Mouse (Mus musculus): ENCODE measurements around the gene Mfrp. TPM values are rescaled to one million over a fixed set of nuclear protein-coding genes. Genes with fewer than 3 reads are reported as not detected.

Gene Mfrp
- 0.14 and 0.30 TPM in 2 replicates for polyA plus RNA-seq (2016; fragmentation: Nextera tagmentation; extraction: Ambion mirVana)

GRCm38 (mm10) chr9:44101490-44101889, at the start of gene Mfrp:
Gene Mfrp, plus strand, starts transcription at chr9:44101729.
- Histone ChIP-seq H3K4me3 (no peak within 1 kb of the TSS), H3K27ac (no peak within 1 kb of the TSS), H3K9me3 (no peaks in the 10 kb centered on the region), H3K4me1 (replicated peaks) (peaks cover 29% of the 10 kb centered on the region), H3K36me3 (peaks cover 44% of the 10 kb centered on the region), H3K27me3 (ENCODE audit: insufficient read depth, poor library complexity, severe bottlenecking) (no peaks in the 10 kb centered on the region)
- 61% methylated on average over 9 of the region's 9 CpGs for WGBS
- DNase-seq (ENCODE audit: low spot score), result no peak

- WGBS, result 64% methylated on average over 3 of the region's 3 CpGs
- H3K36me3 ChIP-seq, result no peaks in the 10 kb centered on the region
These were observed 48.7 kb upstream of the Mfrp start for GRCm38 (mm10) chr9:44052855-44053254.

GRCm38 (mm10) chr9:44053936-44054335, 47.6 kb upstream of the Mfrp start:
- no peak overlapping the region for H3K27ac ChIP-seq
- no peaks in the 10 kb centered on the region for H3K27me3 ChIP-seq (ENCODE audit: insufficient read depth, poor library complexity, severe bottlenecking)
- H3K4me3 ChIP-seq, result no peak overlapping the region
- H3K36me3 ChIP-seq, result no peaks in the 10 kb centered on the region
- WGBS, result 71% methylated on average over 1 of the region's 1 CpGs
- 0 out of 2 replicates have a peak, but pooled peaks cover 2% of the 10 kb centered on the region for H3K9me3 ChIP-seq
- DNase-seq (ENCODE audit: low spot score), result no peak
- H3K4me1 ChIP-seq (replicated peaks), result no peaks in the 10 kb centered on the region

More at GRCm38 (mm10) chr9:44052855-44053254, 48.7 kb upstream of the Mfrp start:
- H3K27me3 ChIP-seq (ENCODE audit: insufficient read depth, poor library complexity, severe bottlenecking), result no peaks in the 10 kb centered on the region
- no peak for DNase-seq (ENCODE audit: low spot score)
- H3K4me1 ChIP-seq (replicated peaks), result no peaks in the 10 kb centered on the region
- H3K27ac ChIP-seq, result no peak overlapping the region
- 0 out of 2 replicates have a peak, but pooled peaks cover 2% of the 10 kb centered on the region for H3K9me3 ChIP-seq
- H3K4me3 ChIP-seq, result no peak overlapping the region

- DNase-seq (ENCODE audit: low spot score), result no peak
- Histone ChIP-seq H3K4me1 (replicated peaks) (no peaks in the 10 kb centered on the region), H3K9me3 (0 out of 2 replicates have a peak, but pooled peaks cover 2% of the 10 kb centered on the region), H3K4me3 (no peak overlapping the region), H3K27me3 (ENCODE audit: insufficient read depth, poor library complexity, severe bottlenecking) (peaks cover 3% of the 10 kb centered on the region; the same call in 1 of the 2 replicates), H3K36me3 (no peaks in the 10 kb centered on the region), H3K27ac (no peak overlapping the region)
- 88% methylated on average over 6 of the region's 6 CpGs for WGBS
These were observed 42.9 kb upstream of the Mfrp start for GRCm38 (mm10) chr9:44058606-44059005.

GRCm38 (mm10) chr9:44065177-44065576, 36.4 kb upstream of the Mfrp start:
- DNase-seq (ENCODE audit: low spot score), result no peak

GRCm38 (mm10) chr9:44066785-44067225, 34.7 kb upstream of the Mfrp start, which contains the start of gene Usp2:
Gene Usp2, plus strand, starts transcription at chr9:44067021.
- peak within 1 kb of the TSS; percentile 76 for H3K27ac ChIP-seq
- H3K36me3 ChIP-seq, result no peaks in the 10 kb centered on the region
- peaks cover 32% of the 10 kb centered on the region for H3K27me3 ChIP-seq (ENCODE audit: insufficient read depth, poor library complexity, severe bottlenecking)
- DNase-seq (ENCODE audit: low spot score), result peak; percentile 99
- peak within 1 kb of the TSS; percentile 56 for H3K4me3 ChIP-seq
- under 1% methylated on average over 38 of the region's 38 CpGs for WGBS
- peaks cover 42% of the 10 kb centered on the region for H3K4me1 ChIP-seq (replicated peaks)
- no peaks in the 10 kb centered on the region for H3K9me3 ChIP-seq

More at GRCm38 (mm10) chr9:44065177-44065576, 36.4 kb upstream of the Mfrp start:
- Histone ChIP-seq H3K36me3 (no peaks in the 10 kb centered on the region), H3K27me3 (ENCODE audit: insufficient read depth, poor library complexity, severe bottlenecking) (peaks cover 27% of the 10 kb centered on the region), H3K4me1 (replicated peaks) (peaks cover 26% of the 10 kb centered on the region), H3K27ac (no peak overlapping the region), H3K9me3 (no peaks in the 10 kb centered on the region), H3K4me3 (no peak overlapping the region)
- 38% methylated on average over 1 of the region's 1 CpGs for WGBS

GRCm38 (mm10) chr9:44067241-44067959, 34.1 kb upstream of the Mfrp start:
- Histone ChIP-seq H3K4me1 (replicated peaks) (peaks cover 48% of the 10 kb centered on the region), H3K4me3 (peak overlapping the region; percentile 56), H3K9me3 (no peaks in the 10 kb centered on the region), H3K36me3 (no peaks in the 10 kb centered on the region), H3K27me3 (ENCODE audit: insufficient read depth, poor library complexity, severe bottlenecking) (peaks cover 32% of the 10 kb centered on the region), H3K27ac (peak overlapping the region; percentile 76)
- no peak for DNase-seq (ENCODE audit: low spot score)
- 7% methylated on average over 15 of the region's 15 CpGs for WGBS

- H3K4me3 ChIP-seq, result 0 out of 2 replicates have a peak overlapping the region, but pooled peaks have one; percentile 5
- H3K4me1 ChIP-seq (replicated peaks), result peaks cover 54% of the 10 kb centered on the region
- no peaks in the 10 kb centered on the region for H3K9me3 ChIP-seq
- peaks cover 32% of the 10 kb centered on the region for H3K27me3 ChIP-seq (ENCODE audit: insufficient read depth, poor library complexity, severe bottlenecking)
- H3K27ac ChIP-seq, result no peak overlapping the region
- DNase-seq (ENCODE audit: low spot score), result no peak
- H3K36me3 ChIP-seq, result no peaks in the 10 kb centered on the region
- 82% methylated on average over 6 of the region's 6 CpGs for WGBS
These were observed 33.6 kb upstream of the Mfrp start for GRCm38 (mm10) chr9:44067960-44068330.

DNA sequence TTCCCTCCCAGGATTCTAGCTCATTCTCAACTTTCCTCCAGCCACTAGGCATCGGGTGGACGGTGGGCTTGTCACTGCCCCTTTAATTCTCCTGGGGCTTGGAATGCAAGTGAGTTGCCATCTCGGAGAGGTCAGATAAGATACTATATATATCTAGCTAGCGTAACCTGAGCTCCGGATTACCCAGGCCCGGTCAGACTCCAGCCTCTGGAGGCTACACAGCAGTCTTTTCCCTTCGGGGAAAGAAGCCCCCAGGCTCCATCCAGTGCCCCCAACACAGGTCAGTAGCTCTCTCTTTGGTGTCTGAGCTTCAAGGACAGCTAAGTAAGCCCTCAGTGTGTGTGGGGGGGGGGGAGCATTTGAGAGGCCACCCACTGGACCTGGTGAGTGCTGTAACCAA, 32.3 kb upstream of the Mfrp start:
- Histone ChIP-seq H3K4me3 (no peak overlapping the region), H3K4me1 (replicated peaks) (peaks cover 66% of the 10 kb centered on the region), H3K27me3 (ENCODE audit: insufficient read depth, poor library complexity, severe bottlenecking) (peaks cover 31% of the 10 kb centered on the region), H3K36me3 (no peaks in the 10 kb centered on the region), H3K27ac (peak overlapping the region; percentile 56; the same call in 1 of the 2 replicates), H3K9me3 (no peaks in the 10 kb centered on the region)
- no peak for DNase-seq (ENCODE audit: low spot score)
- 34% methylated on average over 7 of the region's 7 CpGs for WGBS

- Histone ChIP-seq H3K27ac (peak overlapping the region; percentile 80), H3K27me3 (ENCODE audit: insufficient read depth, poor library complexity, severe bottlenecking) (peaks cover 38% of the 10 kb centered on the region), H3K9me3 (no peaks in the 10 kb centered on the region), H3K4me1 (replicated peaks) (peaks cover 75% of the 10 kb centered on the region), H3K36me3 (no peaks in the 10 kb centered on the region), H3K4me3 (no peak overlapping the region)
- WGBS, result 68% methylated on average over 14 of the region's 14 CpGs
- no peak for DNase-seq (ENCODE audit: low spot score)
These were observed 31.3 kb upstream of the Mfrp start for GRCm38 (mm10) chr9:44070113-44070843.

- Histone ChIP-seq H3K27me3 (ENCODE audit: insufficient read depth, poor library complexity, severe bottlenecking) (peaks cover 43% of the 10 kb centered on the region), H3K4me1 (replicated peaks) (peaks cover 81% of the 10 kb centered on the region), H3K9me3 (no peaks in the 10 kb centered on the region), H3K36me3 (0 out of 2 replicates have a peak, but pooled peaks cover 2% of the 10 kb centered on the region), H3K27ac (peak overlapping the region; percentile 80), H3K4me3 (no peak overlapping the region)
- no peak for DNase-seq (ENCODE audit: low spot score)
- 44% methylated on average over 8 of the region's 8 CpGs for WGBS
These were observed 30.7 kb upstream of the Mfrp start for GRCm38 (mm10) chr9:44070844-44071231.

DNA sequence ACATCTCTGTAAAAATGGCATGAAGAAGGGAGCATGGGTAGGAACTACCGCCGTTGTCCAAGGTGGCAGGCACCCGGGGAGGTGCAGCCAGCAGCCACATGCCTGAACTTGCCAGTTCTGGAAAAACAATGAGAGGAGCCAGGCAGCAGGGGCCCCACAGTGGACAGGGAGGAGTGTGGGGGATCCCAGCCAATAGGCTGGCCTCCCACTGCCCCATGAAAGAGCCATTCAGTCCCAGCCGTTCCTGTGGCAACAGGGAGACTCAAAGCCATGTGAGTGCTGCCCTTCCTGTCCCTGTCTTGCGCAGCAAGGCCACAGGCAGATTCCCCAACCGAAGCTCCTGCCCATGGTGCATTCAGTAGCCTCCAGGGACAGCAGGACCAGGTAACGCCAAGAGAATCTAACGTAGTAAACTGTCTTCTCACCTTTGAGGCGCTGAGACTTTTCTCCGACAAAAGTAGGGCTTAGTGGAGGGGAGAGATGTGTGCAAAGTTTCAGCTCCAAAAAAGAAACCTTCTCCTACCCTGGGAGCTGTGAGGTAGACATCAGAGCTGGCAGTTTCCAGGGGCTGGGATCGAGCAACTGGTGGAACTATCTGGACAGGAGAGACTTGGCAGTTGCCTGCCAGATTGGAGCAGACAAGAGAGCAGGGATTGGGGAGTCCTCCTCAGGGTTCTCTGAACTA, 29.5 kb upstream of the Mfrp start:
- peaks cover 52% of the 10 kb centered on the region for H3K27me3 ChIP-seq (ENCODE audit: insufficient read depth, poor library complexity, severe bottlenecking)
- peak overlapping the region; percentile 88 for H3K27ac ChIP-seq
- peak; percentile 82 for DNase-seq (ENCODE audit: low spot score)
- no peaks in the 10 kb centered on the region for H3K9me3 ChIP-seq
- WGBS, result 17% methylated on average over 11 of the region's 11 CpGs
- peaks cover 87% of the 10 kb centered on the region for H3K4me1 ChIP-seq (replicated peaks)
- 0 out of 2 replicates have a peak, but pooled peaks cover 7% of the 10 kb centered on the region for H3K36me3 ChIP-seq
- H3K4me3 ChIP-seq, result peak overlapping the region; percentile 39

All from hindbrain, embryonic 10.5 days (tissue).